Mouse (Mus musculus) E14TG2a.4 (cell line): ENCODE measurements around the gene Fam20b.

Experiments used
- CTCF ChIP-seq: conservative IDR thresholded peaks from 2 replicates; pipeline ENCODE4 v1.5.1; 2014; ENCODE audit warnings: low read length
- POU5F1 ChIP-seq: IDR thresholded peaks from 2 replicates; pipeline ENCODE4 v1.6.1; 2014; ENCODE audit warnings: low read length, borderline replicate concordance

- TF ChIP-seq CTCF (no peak), POU5F1 (no peak)
Observed at GRCm38 (mm10) chr1:156635148-156635547, 83.7 kb downstream of the Fam20b start.
